Mouse (Mus musculus): Measurements from ENCODE around the gene Lrba. TPM values are rescaled to one million over a fixed set of nuclear protein-coding genes. Genes with fewer than 3 reads are reported as not detected.

Lrba gene
- polyA plus RNA-seq, 1 experiment from 2014 or later, result 4.6 TPM

- Histone ChIP-seq H3K27me3 (replicated peaks) (no peaks in the 10 kb centered on the region), H3K4me2 (no peak overlapping the region), H3K9ac (no peak overlapping the region), H3K4me3 (replicated peaks) (no peak overlapping the region), H3K9me3 (no peaks in the 10 kb centered on the region), H3K27ac (no peak overlapping the region), H3K4me1 (no peaks in the 10 kb centered on the region), H3K36me3 (no peaks in the 10 kb centered on the region)
- 69% methylated on average over 3 of the region's 3 CpGs for WGBS
- ATAC-seq (ENCODE audit: insufficient read depth, low FRiP score, low read depth), result no peak
Measured at GRCm38 (mm10) chr3:86651006-86651405, 426.5 kb downstream of the Lrba start.

GRCm38 (mm10) chr3:86659326-86659725 lies 434.8 kb downstream of the Lrba start:
- H3K27me3 ChIP-seq (replicated peaks), result no peaks in the 10 kb centered on the region
- no peak overlapping the region for H3K27ac ChIP-seq
- ATAC-seq (ENCODE audit: insufficient read depth, low FRiP score, low read depth), result no peak
- H3K4me3 ChIP-seq (replicated peaks), result no peak overlapping the region
- H3K9me3 ChIP-seq, result no peaks in the 10 kb centered on the region
- H3K36me3 ChIP-seq, result no peaks in the 10 kb centered on the region
- no peaks in the 10 kb centered on the region for H3K4me1 ChIP-seq
- 76% methylated on average over 5 of the region's 5 CpGs for WGBS
- H3K9ac ChIP-seq, result no peak overlapping the region
- no peak overlapping the region for H3K4me2 ChIP-seq

GRCm38 (mm10) chr3:86664399-86664798 lies 439.9 kb downstream of the Lrba start:
- ATAC-seq (ENCODE audit: insufficient read depth, low FRiP score, low read depth), result no peak
- Histone ChIP-seq H3K27ac (no peak overlapping the region), H3K27me3 (replicated peaks) (no peaks in the 10 kb centered on the region), H3K4me3 (replicated peaks) (no peak overlapping the region), H3K4me1 (no peaks in the 10 kb centered on the region), H3K4me2 (no peak overlapping the region), H3K36me3 (no peaks in the 10 kb centered on the region), H3K9ac (no peak overlapping the region), H3K9me3 (no peaks in the 10 kb centered on the region)
- 14% methylated on average over 3 of the region's 3 CpGs for WGBS

- ATAC-seq (ENCODE audit: insufficient read depth, low FRiP score, low read depth), result no peak
- H3K4me3 ChIP-seq (replicated peaks), result no peak overlapping the region
- H3K4me1 ChIP-seq, result no peaks in the 10 kb centered on the region
- no peaks in the 10 kb centered on the region for H3K36me3 ChIP-seq
- no peaks in the 10 kb centered on the region for H3K9me3 ChIP-seq
- H3K27ac ChIP-seq, result no peak overlapping the region
- H3K4me2 ChIP-seq, result no peak overlapping the region
- 59% methylated on average over 8 of the region's 8 CpGs for WGBS
- H3K9ac ChIP-seq, result no peak overlapping the region
- no peaks in the 10 kb centered on the region for H3K27me3 ChIP-seq (replicated peaks)
Measured at GRCm38 (mm10) chr3:86668146-86668545, 443.7 kb downstream of the Lrba start.

- Histone ChIP-seq H3K27ac (no peak overlapping the region), H3K27me3 (replicated peaks) (no peaks in the 10 kb centered on the region), H3K9ac (no peak overlapping the region), H3K4me3 (replicated peaks) (no peak overlapping the region), H3K4me1 (no peaks in the 10 kb centered on the region), H3K4me2 (no peak overlapping the region), H3K9me3 (no peaks in the 10 kb centered on the region), H3K36me3 (no peaks in the 10 kb centered on the region)
- ATAC-seq (ENCODE audit: insufficient read depth, low FRiP score, low read depth), result no peak
- WGBS, result 62% methylated on average over 2 of the region's 2 CpGs
Measured at GRCm38 (mm10) chr3:86677573-86678155, 453.2 kb downstream of the Lrba start.

GRCm38 (mm10) chr3:86687571-86688209 lies 463.2 kb downstream of the Lrba start:
- H3K4me3 ChIP-seq (replicated peaks), result no peak overlapping the region
- no peaks in the 10 kb centered on the region for H3K36me3 ChIP-seq
- no peak for ATAC-seq (ENCODE audit: insufficient read depth, low FRiP score, low read depth)
- no peaks in the 10 kb centered on the region for H3K9me3 ChIP-seq
- H3K9ac ChIP-seq, result no peak overlapping the region
- no peaks in the 10 kb centered on the region for H3K4me1 ChIP-seq
- H3K27ac ChIP-seq, result no peak overlapping the region
- 51% methylated on average over 7 of the region's 7 CpGs for WGBS
- H3K4me2 ChIP-seq, result no peak overlapping the region
- no peaks in the 10 kb centered on the region for H3K27me3 ChIP-seq (replicated peaks)

GRCm38 (mm10) chr3:86688438-86688837 lies 464.0 kb downstream of the Lrba start:
- H3K9me3 ChIP-seq, result no peaks in the 10 kb centered on the region
- H3K4me3 ChIP-seq (replicated peaks), result no peak overlapping the region
- no peak overlapping the region for H3K4me2 ChIP-seq
- no peak overlapping the region for H3K27ac ChIP-seq
- H3K36me3 ChIP-seq, result no peaks in the 10 kb centered on the region
- no peaks in the 10 kb centered on the region for H3K4me1 ChIP-seq
- H3K27me3 ChIP-seq (replicated peaks), result no peaks in the 10 kb centered on the region
- 53% methylated on average over 1 of the region's 1 CpGs for WGBS
- ATAC-seq (ENCODE audit: insufficient read depth, low FRiP score, low read depth), result no peak
- no peak overlapping the region for H3K9ac ChIP-seq

GRCm38 (mm10) chr3:86689305-86689704 lies 464.8 kb downstream of the Lrba start:
- no peak for ATAC-seq (ENCODE audit: insufficient read depth, low FRiP score, low read depth)
- H3K4me3 ChIP-seq (replicated peaks), result no peak overlapping the region
- H3K27ac ChIP-seq, result no peak overlapping the region; the same call in 1 of the 2 replicates
- H3K27me3 ChIP-seq (replicated peaks), result no peaks in the 10 kb centered on the region
- H3K4me2 ChIP-seq, result no peak overlapping the region
- H3K4me1 ChIP-seq, result no peaks in the 10 kb centered on the region
- H3K9me3 ChIP-seq, result no peaks in the 10 kb centered on the region
- H3K36me3 ChIP-seq, result no peaks in the 10 kb centered on the region
- 24% methylated on average over 7 of the region's 7 CpGs for WGBS
- no peak overlapping the region for H3K9ac ChIP-seq

GRCm38 (mm10) chr3:86692779-86693178 lies 468.3 kb downstream of the Lrba start:
- Histone ChIP-seq H3K9ac (no peak overlapping the region), H3K27ac (no peak overlapping the region), H3K4me3 (replicated peaks) (no peak overlapping the region), H3K27me3 (replicated peaks) (no peaks in the 10 kb centered on the region), H3K36me3 (no peaks in the 10 kb centered on the region), H3K4me2 (no peak overlapping the region), H3K4me1 (no peaks in the 10 kb centered on the region), H3K9me3 (no peaks in the 10 kb centered on the region)
- no peak for ATAC-seq (ENCODE audit: insufficient read depth, low FRiP score, low read depth)

- 75% methylated on average over 7 of the region's 7 CpGs for WGBS
- Histone ChIP-seq H3K4me2 (no peak overlapping the region), H3K4me1 (no peaks in the 10 kb centered on the region), H3K4me3 (replicated peaks) (no peak overlapping the region), H3K9me3 (no peaks in the 10 kb centered on the region), H3K36me3 (no peaks in the 10 kb centered on the region), H3K27me3 (replicated peaks) (no peaks in the 10 kb centered on the region), H3K27ac (no peak overlapping the region), H3K9ac (no peak overlapping the region)
- ATAC-seq (ENCODE audit: insufficient read depth, low FRiP score, low read depth), result no peak
Measured at GRCm38 (mm10) chr3:86693553-86693952, 469.1 kb downstream of the Lrba start.

- ATAC-seq (ENCODE audit: insufficient read depth, low FRiP score, low read depth), result no peak
- Histone ChIP-seq H3K4me3 (replicated peaks) (no peak overlapping the region), H3K4me1 (no peaks in the 10 kb centered on the region), H3K36me3 (no peaks in the 10 kb centered on the region), H3K9me3 (no peaks in the 10 kb centered on the region), H3K9ac (no peak overlapping the region), H3K27ac (no peak overlapping the region), H3K4me2 (no peak overlapping the region), H3K27me3 (replicated peaks) (no peaks in the 10 kb centered on the region)
- 44% methylated on average over 2 of the region's 2 CpGs for WGBS
Measured at GRCm38 (mm10) chr3:86698947-86699346, 474.5 kb downstream of the Lrba start.

GRCm38 (mm10) chr3:86701163-86701563 lies 476.7 kb downstream of the Lrba start:
- Histone ChIP-seq H3K27ac (no peak overlapping the region), H3K4me3 (replicated peaks) (no peak overlapping the region), H3K4me1 (no peaks in the 10 kb centered on the region), H3K9ac (no peak overlapping the region), H3K27me3 (replicated peaks) (no peaks in the 10 kb centered on the region), H3K4me2 (no peak overlapping the region), H3K9me3 (no peaks in the 10 kb centered on the region), H3K36me3 (no peaks in the 10 kb centered on the region)
- ATAC-seq (ENCODE audit: insufficient read depth, low FRiP score, low read depth), result no peak
- WGBS, result 29% methylated on average over 1 of the region's 1 CpGs

GRCm38 (mm10) chr3:86709472-86709871 lies 485.0 kb downstream of the Lrba start:
- Histone ChIP-seq H3K9me3 (no peaks in the 10 kb centered on the region), H3K36me3 (no peaks in the 10 kb centered on the region), H3K27me3 (replicated peaks) (no peaks in the 10 kb centered on the region), H3K4me3 (replicated peaks) (no peak overlapping the region), H3K9ac (no peak overlapping the region), H3K4me2 (no peak overlapping the region), H3K4me1 (no peaks in the 10 kb centered on the region), H3K27ac (no peak overlapping the region)
- WGBS, result 9% methylated on average over 4 of the region's 4 CpGs
- ATAC-seq (ENCODE audit: insufficient read depth, low FRiP score, low read depth), result no peak

Data from stomach, embryonic 15.5 days (tissue).